Mouse (Mus musculus) liver, embryonic 16.5 days (tissue): Measurements from ENCODE around the gene Rgs5. TPM values are rescaled to one million over a fixed set of nuclear protein-coding genes. Genes with fewer than 3 reads are reported as not detected.

ENCODE experiments used
- ATAC-seq: fragments of 200-750 bp; cut with Nextera tagmentation; 2 replicates; pipeline ENCODE4 v1.8.0; 2017; ENCODE audit warnings: low read depth, mild to moderate bottlenecking, moderate number of reproducible peaks, moderate library complexity
- H3K27ac ChIP-seq: fragments of 300-500 bp; sonication (generic); 2 replicates; pipeline ENCODE4 v1.5.1; 2014; ENCODE audit warnings: mild to moderate bottlenecking, low read length
- H3K27me3 ChIP-seq: fragments of 300-500 bp; sonication (generic); 2 replicates; pipeline ENCODE4 v1.6.1; 2014; ENCODE audit warnings: low read depth, low read length, mixed read lengths; ENCODE audit not compliant: control insufficient read depth, insufficient read depth
- H3K36me3 ChIP-seq: fragments of 300-500 bp; sonication (generic); 2 replicates; pipeline ENCODE4 v1.6.1; 2014; ENCODE audit warnings: mild to moderate bottlenecking; ENCODE audit not compliant: control insufficient read depth, insufficient read depth
- H3K4me1 ChIP-seq: fragments of 300-500 bp; sonication (generic); 2 replicates; pipeline ENCODE4 v1.6.1; 2014; ENCODE audit warnings: low read depth, low read length, mixed read lengths; ENCODE audit not compliant: control insufficient read depth
- H3K4me2 ChIP-seq: fragments of 300-500 bp; sonication (generic); 2 replicates; pipeline ENCODE4 v1.6.1; 2014; ENCODE audit warnings: low read depth, low read length, mixed read lengths
- H3K4me3 ChIP-seq: fragments of 300-500 bp; sonication (generic); 2 replicates; pipeline ENCODE4 v1.5.1; 2014; ENCODE audit warnings: low read depth, mild to moderate bottlenecking, low read length
- H3K9ac ChIP-seq: fragments of 300-500 bp; sonication (generic); 2 replicates; pipeline ENCODE4 v1.6.1; 2014; ENCODE audit warnings: low read depth, low read length
- H3K9me3 ChIP-seq: fragments of 300-500 bp; sonication (generic); replicated peaks from 2 replicates; pipeline ENCODE4 v1.6.1; 2016; ENCODE audit warnings: low read length; ENCODE audit not compliant: control insufficient read depth
- WGBS: fragments of 180-500 bp; shearing (Covaris S2); extraction: QIAGEN DNeasy Blood & Tissue Kit; methylation state at CpG from one replicate; pipeline ENCODE4 v1.1.7; 2014; ENCODE audit not compliant: insufficient replicate concordance; 5-methylcytosine and 5-hydroxymethylcytosine counted together
- polyA plus RNA-seq: library from polyadenylated mRNA; unstranded; fragments of >200 nt; fragmentation: Nextera tagmentation; extraction: Ambion mirVana; gene quantifications from 2 replicates; pipeline ENCODE4 v1.2.1, GENCODE M21; 2015

Rgs5 gene
- polyA plus RNA-seq, 1 experiment from 2014 or later, result 0.24 TPM

DNA sequence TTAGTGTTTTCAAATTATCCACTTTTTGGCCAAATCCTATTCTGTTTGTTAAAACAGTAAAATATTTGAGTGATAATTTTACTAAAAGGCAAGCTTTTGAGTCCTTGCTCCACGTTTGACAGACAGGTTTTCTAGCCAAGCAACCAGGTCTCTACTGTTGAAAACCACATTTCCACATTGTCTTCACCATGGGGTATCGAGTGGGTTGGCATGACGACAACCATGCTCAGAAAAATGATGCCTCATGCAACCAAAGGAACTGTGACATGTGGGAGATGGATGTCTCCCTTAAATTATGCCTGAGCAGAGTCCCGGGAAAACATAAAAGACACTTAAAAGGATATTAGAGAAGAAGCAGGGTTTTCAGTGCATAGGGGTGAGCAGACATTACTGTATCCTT is 41.9 kb downstream of the Rgs5 start:
- H3K4me2 ChIP-seq, result no peak overlapping the region
- H3K4me1 ChIP-seq, result no peaks in the 10 kb centered on the region
- H3K27me3 ChIP-seq, result no peaks in the 10 kb centered on the region
- H3K36me3 ChIP-seq, result no peaks in the 10 kb centered on the region
- ATAC-seq, result no peak
- H3K4me3 ChIP-seq, result no peak overlapping the region
- no peak overlapping the region for H3K27ac ChIP-seq
- WGBS, result 37% methylated on average over 4 of the region's 4 CpGs
- H3K9ac ChIP-seq, result no peak overlapping the region
- no peaks in the 10 kb centered on the region; the same call in 1 of the 2 replicates for H3K9me3 ChIP-seq

- Histone ChIP-seq H3K9me3 (no peaks in the 10 kb centered on the region; the same call in 1 of the 2 replicates), H3K36me3 (no peaks in the 10 kb centered on the region), H3K27me3 (no peaks in the 10 kb centered on the region), H3K4me3 (no peak overlapping the region), H3K4me1 (no peaks in the 10 kb centered on the region), H3K9ac (no peak overlapping the region), H3K4me2 (no peak overlapping the region), H3K27ac (no peak overlapping the region)
- WGBS, result 60% methylated on average over 2 of the region's 2 CpGs
- ATAC-seq, result no peak
These were observed 43.9 kb downstream of the Rgs5 start for GRCm38 (mm10) chr1:169699184-169699583.

- Histone ChIP-seq H3K4me2 (no peak overlapping the region), H3K36me3 (no peaks in the 10 kb centered on the region), H3K9me3 (no peaks in the 10 kb centered on the region), H3K4me1 (no peaks in the 10 kb centered on the region), H3K9ac (no peak overlapping the region), H3K27me3 (no peaks in the 10 kb centered on the region), H3K4me3 (no peak overlapping the region), H3K27ac (no peak overlapping the region)
- WGBS, result 57% methylated on average over 4 of the region's 4 CpGs
- no peak for ATAC-seq
These were observed 49.2 kb downstream of the Rgs5 start for GRCm38 (mm10) chr1:169704395-169705087.

DNA sequence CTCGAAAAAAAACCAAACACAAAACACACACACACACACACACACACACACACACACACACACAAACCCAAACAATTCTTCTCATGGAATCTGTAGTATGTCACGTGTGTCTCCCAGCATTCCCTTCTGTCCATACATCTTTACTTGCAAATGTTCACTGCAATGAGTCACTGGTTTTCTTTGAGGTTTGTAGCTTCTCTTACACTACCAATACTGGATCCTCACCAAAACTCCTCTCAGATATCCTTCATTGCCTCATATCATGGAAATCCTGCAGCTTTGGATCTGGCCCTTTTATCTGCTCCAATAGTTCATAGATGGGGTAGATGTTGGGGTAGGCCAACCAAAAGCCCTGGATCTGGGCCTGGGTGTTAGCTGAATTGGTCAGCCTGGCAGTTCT is 66.5 kb downstream of the Rgs5 start:
- H3K9ac ChIP-seq, result no peak overlapping the region
- 30% methylated on average over 2 of the region's 2 CpGs for WGBS
- no peak for ATAC-seq

GRCm38 (mm10) chr1:169726319-169726718 is 71.0 kb downstream of the Rgs5 start:
- no peaks in the 10 kb centered on the region for H3K27me3 ChIP-seq
- WGBS, result 43% methylated on average over 3 of the region's 3 CpGs
- no peak for ATAC-seq

More for the DNA sequence above, 66.5 kb downstream of the Rgs5 start:
- Histone ChIP-seq H3K4me1 (no peaks in the 10 kb centered on the region), H3K4me2 (no peak overlapping the region), H3K9me3 (no peaks in the 10 kb centered on the region), H3K27ac (no peak overlapping the region), H3K27me3 (no peaks in the 10 kb centered on the region), H3K4me3 (no peak overlapping the region), H3K36me3 (no peaks in the 10 kb centered on the region)

DNA sequence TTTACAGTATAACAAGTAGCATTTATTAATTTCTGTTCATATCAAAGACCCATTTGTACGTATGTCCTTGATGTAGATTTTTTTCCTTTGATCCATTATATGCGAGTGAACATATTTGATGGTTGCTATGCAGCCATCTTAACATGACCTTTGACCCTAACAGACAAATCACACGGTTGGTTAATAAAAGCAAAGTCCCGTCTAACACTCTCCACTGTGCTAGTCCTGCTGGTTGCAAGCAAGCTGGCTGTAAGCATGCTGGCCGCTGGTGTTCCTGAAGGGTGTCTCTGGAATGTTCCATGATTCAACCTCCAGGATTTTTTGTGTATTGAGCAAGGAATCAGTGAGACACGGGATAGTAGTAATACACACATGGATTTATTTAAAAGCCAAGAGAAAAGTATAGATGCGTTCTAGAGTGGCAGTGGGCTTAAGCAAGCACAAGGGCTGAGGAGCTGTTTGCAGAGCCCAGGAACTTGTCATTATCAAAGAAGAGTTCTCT is 75.3 kb downstream of the Rgs5 start:
- Histone ChIP-seq H3K27me3 (no peaks in the 10 kb centered on the region), H3K4me3 (no peak overlapping the region), H3K9ac (no peak overlapping the region), H3K4me2 (no peak overlapping the region), H3K36me3 (no peaks in the 10 kb centered on the region), H3K27ac (no peak overlapping the region), H3K4me1 (no peaks in the 10 kb centered on the region), H3K9me3 (no peaks in the 10 kb centered on the region)
- 56% methylated on average over 7 of the region's 7 CpGs for WGBS
- ATAC-seq, result no peak

More at GRCm38 (mm10) chr1:169726319-169726718, 71.0 kb downstream of the Rgs5 start:
- Histone ChIP-seq H3K36me3 (no peaks in the 10 kb centered on the region), H3K4me3 (no peak overlapping the region), H3K9me3 (no peaks in the 10 kb centered on the region), H3K4me2 (no peak overlapping the region), H3K4me1 (no peaks in the 10 kb centered on the region), H3K9ac (no peak overlapping the region), H3K27ac (no peak overlapping the region)

- no peak for ATAC-seq
- Histone ChIP-seq H3K4me2 (no peak overlapping the region), H3K4me3 (no peak overlapping the region), H3K9ac (no peak overlapping the region), H3K36me3 (no peaks in the 10 kb centered on the region), H3K27ac (no peak overlapping the region), H3K4me1 (no peaks in the 10 kb centered on the region), H3K9me3 (no peaks in the 10 kb centered on the region), H3K27me3 (no peaks in the 10 kb centered on the region)
- 52% methylated on average over 6 of the region's 6 CpGs for WGBS
These were observed 80.8 kb downstream of the Rgs5 start for GRCm38 (mm10) chr1:169736139-169736538.

DNA sequence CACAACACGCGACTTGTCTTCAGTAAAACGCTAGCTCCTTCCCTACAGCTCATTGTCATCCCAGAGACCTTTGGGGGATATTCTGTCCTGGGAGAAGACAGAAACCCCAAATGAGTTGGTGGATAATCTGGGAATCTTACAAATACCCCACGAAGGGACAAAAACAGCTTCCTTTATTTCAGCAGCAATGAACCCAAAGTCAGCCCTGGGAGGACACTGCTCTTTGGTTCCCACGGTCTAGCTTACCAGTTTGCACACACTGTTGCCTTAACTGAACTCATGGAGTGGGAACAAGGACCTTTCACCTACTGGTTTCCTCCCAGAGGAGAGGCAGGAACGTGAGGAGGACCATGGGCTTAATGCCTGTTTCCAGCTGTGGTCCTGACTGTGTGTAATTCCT is 81.9 kb downstream of the Rgs5 start:
- Histone ChIP-seq H3K36me3 (no peaks in the 10 kb centered on the region), H3K4me2 (no peak overlapping the region), H3K27me3 (no peaks in the 10 kb centered on the region), H3K4me3 (no peak overlapping the region), H3K9me3 (no peaks in the 10 kb centered on the region), H3K4me1 (no peaks in the 10 kb centered on the region), H3K27ac (no peak overlapping the region), H3K9ac (no peak overlapping the region)
- no peak for ATAC-seq
- 65% methylated on average over 6 of the region's 6 CpGs for WGBS

GRCm38 (mm10) chr1:169741147-169741546 is 85.8 kb downstream of the Rgs5 start:
- Histone ChIP-seq H3K4me3 (no peak overlapping the region), H3K9ac (no peak overlapping the region), H3K9me3 (no peaks in the 10 kb centered on the region), H3K4me1 (no peaks in the 10 kb centered on the region), H3K4me2 (no peak overlapping the region), H3K27ac (no peak overlapping the region), H3K27me3 (no peaks in the 10 kb centered on the region), H3K36me3 (no peaks in the 10 kb centered on the region)
- 58% methylated on average over 5 of the region's 5 CpGs for WGBS
- no peak for ATAC-seq
